Mouse (Mus musculus): ENCODE results near the gene Ddx31. TPM values are rescaled to one million over a fixed set of nuclear protein-coding genes. Genes with fewer than 3 reads are reported as not detected.

The Ddx31 gene
- 6.6 and 7.6 TPM in 2 replicates for polyA plus RNA-seq (2012; rRNA removed)

- peak; percentile 80 to 95 for DNase-seq (ENCODE audit: extremely low spot score in 1 of 2, low spot score in 1 of 2)
Observed at GRCm38 (mm10) chr2:28840222-28840951, at the start of gene Ddx31, which contains the start of gene Gtf3c4. TSS of gene Ddx31 (plus strand) at chr2:28840406. TSS of gene Gtf3c4 (minus strand) at chr2:28840360.

DNA sequence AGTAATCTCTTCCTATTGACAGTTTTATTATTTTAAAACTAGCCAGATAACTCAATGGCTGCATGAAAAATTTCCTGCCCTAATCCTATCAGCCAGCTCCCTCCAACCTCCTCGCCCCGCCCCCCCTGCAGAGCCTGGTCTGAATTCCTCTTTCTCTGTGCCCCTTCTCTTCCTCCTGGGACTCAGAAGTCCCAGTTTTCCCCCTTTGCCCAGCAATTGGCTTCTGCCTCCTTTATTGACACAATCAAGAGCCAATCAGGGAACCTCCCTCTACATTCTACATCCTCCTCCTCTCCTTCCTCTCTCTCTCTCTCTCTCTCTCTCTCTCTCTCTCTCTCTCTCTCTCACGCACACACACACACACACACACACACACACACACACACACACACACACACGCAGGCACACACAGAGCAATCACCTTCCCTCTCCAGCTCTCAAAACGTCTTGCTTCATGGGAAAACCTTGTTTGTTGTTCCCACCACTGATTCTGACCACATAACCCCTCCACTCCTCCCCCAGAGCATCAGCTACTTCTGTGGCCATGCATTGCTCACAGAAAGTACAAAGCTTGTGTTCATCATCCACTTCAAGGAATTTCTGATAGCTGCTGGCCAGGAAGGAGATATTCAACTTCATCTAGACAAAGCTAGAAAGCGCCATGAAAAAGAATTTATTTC, 47.1 kb upstream of the Ddx31 start:
- DNase-seq (ENCODE audit: extremely low spot score in 1 of 2, low spot score in 1 of 2), result peak in 1 of 2 experiments; percentile 31

DNA sequence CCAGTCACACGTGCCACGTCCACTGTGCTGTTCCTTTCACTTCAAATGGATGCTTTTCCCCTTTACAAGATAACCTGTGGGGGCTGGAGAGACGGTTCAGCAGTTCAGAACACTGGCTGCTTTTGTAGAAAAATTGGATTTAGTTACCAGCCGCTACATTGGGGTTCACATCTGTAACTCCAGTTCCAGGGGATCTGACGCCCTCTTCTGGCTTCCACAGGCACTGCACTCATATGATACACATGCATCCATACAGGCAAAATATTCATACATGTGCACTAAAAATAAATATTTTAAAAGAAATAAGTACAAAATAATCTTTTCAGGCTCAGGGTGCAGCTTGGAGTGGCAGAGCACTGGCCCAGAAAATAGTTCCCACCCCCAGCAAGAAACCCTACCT, 45.6 kb upstream of the Ddx31 start:
- DNase-seq (ENCODE audit: extremely low spot score in 1 of 2, low spot score in 1 of 2), result no peak

GRCm38 (mm10) chr2:28796298-28796697, 43.9 kb upstream of the Ddx31 start:
- DNase-seq (ENCODE audit: extremely low spot score in 1 of 2, low spot score in 1 of 2), result no peak

DNA sequence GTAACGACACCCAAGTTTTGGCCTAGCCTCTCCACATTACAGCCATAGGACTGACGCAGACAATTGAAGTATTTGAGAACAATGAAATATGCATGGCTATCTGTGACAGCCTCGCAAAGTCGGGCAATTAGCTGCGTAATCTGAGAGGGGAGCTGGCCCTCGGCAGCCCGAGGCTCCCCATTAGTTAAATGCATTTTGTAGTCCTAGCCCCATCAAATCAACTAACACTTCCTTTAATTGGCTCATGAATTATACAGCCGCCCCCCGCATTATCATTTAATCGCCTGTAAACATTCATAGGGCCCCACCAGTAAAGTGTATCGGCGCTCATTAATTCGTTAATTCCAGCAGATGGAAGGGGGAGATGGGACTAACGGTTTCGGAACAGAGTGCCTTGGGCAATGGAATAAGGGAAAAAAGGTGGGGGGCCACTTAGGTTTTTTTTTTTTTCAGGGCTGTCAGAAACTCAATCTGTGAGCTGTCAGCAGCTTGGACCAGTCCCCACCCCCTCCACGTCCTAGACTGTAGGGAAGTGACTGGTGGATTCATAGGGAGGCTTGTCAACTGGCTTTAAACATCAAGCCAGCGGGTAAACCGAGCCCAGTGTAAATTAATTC, 42.6 kb upstream of the Ddx31 start:
- no peak for DNase-seq (ENCODE audit: extremely low spot score in 1 of 2, low spot score in 1 of 2)

DNA sequence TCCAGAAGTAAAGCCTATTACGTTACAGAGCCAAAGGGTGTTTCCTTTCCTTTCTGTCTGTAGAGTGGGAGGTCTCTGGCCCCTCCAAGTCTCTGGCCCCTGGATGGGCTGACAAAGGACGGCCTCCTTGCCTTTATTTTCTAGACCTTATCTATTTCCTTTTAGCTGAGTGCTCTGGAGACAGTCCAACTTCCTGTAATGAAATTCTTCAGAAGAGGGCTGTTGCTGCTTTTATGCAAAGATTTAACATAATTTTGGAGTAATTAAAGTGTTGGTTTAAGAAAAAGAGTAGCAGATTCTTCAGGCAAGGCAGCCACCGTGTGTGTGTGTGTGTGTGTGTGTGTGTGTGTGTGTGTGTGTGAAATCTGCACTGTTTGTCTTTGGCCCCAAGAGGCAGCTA, 41.8 kb upstream of the Ddx31 start:
- DNase-seq (ENCODE audit: extremely low spot score in 1 of 2, low spot score in 1 of 2), result no peak

- DNase-seq (ENCODE audit: extremely low spot score in 1 of 2, low spot score in 1 of 2), result no peak
Observed at GRCm38 (mm10) chr2:28799575-28799974, 40.6 kb upstream of the Ddx31 start.

- DNase-seq (ENCODE audit: extremely low spot score in 1 of 2, low spot score in 1 of 2), result peak in 1 of 2 experiments; percentile 13
Observed at GRCm38 (mm10) chr2:28803406-28803805, 36.8 kb upstream of the Ddx31 start.

DNA sequence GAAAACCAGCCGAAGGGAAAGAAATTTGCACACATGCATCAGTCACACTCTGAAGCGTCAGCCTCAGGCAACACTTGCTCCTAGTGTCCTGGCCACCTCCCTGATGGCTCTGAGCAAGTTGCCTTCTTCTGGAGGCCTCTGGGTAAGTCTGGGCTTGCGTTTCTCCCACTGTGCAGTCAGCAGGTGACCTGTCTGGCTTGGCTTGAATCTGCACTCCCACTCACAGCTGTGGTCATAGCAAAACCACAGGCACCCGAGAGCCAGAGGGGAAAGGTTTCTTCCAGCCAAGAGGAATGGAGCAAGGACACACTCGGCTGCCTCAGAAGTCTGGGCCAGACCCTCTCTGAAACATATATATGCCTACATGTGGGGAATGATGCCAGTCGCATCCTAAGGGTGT, 31.4 kb upstream of the Ddx31 start:
- DNase-seq (ENCODE audit: extremely low spot score in 1 of 2, low spot score in 1 of 2), result no peak

DNA sequence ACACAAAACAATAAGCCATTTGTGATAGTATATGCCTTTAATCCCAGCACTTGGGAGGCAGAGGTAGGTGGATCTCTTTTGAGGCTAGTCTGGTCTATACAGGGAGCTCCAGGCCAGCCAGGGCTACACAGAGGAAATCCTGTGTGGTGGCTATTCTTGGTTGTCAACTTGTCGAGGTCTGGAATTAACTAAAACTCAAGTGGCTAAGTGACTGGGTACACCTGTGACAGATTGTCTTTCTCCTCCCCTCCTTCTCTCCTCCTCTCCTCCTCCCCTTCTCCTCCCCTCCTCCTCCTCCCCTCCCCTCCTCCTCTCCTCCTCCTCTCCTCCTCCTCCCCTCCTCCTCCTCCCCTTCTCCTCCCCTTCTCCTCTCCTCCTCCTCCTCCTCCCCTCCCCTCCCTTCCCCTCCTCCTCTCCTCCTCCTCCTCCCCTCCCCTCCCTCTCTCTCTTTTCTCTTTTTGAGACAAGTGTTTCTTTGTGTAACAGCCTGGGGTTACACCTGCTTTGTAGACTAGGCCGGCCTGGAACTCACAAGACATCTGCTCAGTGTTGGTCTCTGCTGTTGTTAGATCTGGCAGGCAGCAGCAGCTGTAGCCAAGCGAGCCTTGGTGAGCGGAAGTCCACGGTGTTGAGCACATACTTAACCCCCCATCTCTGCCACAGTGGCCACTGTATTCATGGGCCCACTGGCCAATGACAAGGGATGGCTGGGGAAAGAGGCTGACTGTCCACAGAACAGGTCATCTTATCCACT, 29.8 kb upstream of the Ddx31 start:
- DNase-seq (ENCODE audit: extremely low spot score in 1 of 2, low spot score in 1 of 2), result no peak

GRCm38 (mm10) chr2:28818866-28819265, 21.3 kb upstream of the Ddx31 start:
- DNase-seq (ENCODE audit: extremely low spot score in 1 of 2, low spot score in 1 of 2), result peak; percentile 8 to 40

DNA sequence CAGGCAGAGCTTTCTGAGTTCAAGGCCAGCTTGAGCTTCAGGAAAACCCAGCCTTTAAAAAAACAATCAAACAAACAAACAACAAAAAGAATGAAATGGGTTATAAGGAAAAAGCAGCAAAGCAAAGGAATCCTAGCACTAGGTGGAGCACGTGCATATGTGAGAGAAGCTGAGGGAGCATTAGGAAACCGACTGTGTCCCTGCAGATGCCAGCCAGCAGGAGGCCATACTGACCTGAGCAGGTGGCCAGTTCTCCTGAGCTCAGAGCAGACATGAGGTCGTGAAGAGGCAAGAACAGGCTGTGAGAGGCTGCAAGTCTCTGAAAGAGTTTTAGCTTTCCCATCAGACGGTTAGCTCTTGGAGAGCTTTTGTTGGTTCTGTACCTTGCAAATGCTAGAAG, 10.9 kb upstream of the Ddx31 start:
- DNase-seq (ENCODE audit: extremely low spot score in 1 of 2, low spot score in 1 of 2), result no peak

GRCm38 (mm10) chr2:28836181-28836940, 3.8 kb upstream of the Ddx31 start:
- DNase-seq (ENCODE audit: extremely low spot score in 1 of 2, low spot score in 1 of 2), result peak in 1 of 2 experiments; percentile 34

GRCm38 (mm10) chr2:28839501-28840221, 545 bp upstream of the Ddx31 start:
- peak in 1 of 2 experiments; percentile 17 for DNase-seq (ENCODE audit: extremely low spot score in 1 of 2, low spot score in 1 of 2)

DNA sequence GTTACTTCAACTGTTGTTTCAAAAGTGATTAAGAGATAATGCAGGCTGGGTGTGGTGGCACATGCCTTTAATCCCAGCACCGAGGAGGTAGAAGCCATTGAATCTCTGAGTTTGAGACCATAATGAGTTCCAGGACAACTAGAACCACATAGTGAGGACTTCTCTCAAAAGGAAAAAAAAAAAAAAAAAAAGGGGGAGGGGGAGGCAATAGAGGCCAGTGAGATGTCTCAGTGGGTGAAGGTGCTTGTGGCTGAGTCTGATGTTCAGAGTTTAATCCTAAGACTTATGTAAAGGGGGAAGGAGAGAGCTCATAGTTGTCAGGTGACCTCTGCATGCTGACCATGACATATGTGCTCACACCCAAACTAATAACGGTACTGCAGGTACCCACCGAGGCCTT, 1.8 kb downstream of the Ddx31 start:
- DNase-seq (ENCODE audit: extremely low spot score in 1 of 2, low spot score in 1 of 2), result no peak

DNA sequence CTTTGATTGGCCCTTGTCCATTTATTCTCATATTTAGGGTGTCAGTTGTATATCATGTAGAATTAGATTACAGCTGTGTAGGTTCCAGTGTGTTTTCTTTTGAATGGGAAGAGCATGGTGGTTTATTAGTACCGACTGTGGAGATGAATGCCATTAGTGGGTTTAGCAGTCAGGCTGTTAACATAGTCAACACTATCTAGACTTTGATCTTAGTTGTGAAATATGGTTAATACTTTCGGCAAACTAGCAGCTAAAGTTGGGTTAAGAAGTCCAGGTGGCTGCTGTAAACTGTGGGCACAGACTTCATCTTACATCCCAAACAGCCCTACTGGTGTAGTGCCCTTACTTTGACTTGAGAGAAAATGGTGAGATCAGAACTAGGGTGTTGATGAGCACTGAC, 8.7 kb downstream of the Ddx31 start:
- no peak for DNase-seq (ENCODE audit: extremely low spot score in 1 of 2, low spot score in 1 of 2)

DNA sequence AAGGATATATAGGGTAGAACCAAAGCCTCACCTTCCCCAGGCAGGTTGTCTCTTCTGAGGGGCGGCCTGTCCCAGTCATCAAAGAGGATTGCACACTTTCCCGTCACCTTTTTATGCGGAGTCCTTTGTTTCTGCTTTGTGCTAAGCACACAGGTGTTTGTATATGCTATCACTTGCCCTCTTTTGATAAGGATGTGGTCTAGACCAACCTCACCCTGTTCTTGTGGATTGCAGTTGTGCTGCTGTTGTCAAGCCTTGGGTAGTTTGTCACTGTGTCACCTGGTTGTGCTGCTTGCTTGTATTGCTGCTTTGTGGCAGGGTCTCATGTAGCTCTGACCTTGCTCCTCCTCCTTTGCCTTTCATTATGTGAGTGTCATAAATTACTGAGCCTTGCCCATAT, 12.4 kb downstream of the Ddx31 start:
- no peak for DNase-seq (ENCODE audit: extremely low spot score in 1 of 2, low spot score in 1 of 2)

- DNase-seq (ENCODE audit: extremely low spot score in 1 of 2, low spot score in 1 of 2), result no peak
Observed at GRCm38 (mm10) chr2:28855773-28856172, 15.6 kb downstream of the Ddx31 start.

GRCm38 (mm10) chr2:28859303-28859702, 19.1 kb downstream of the Ddx31 start:
- no peak for DNase-seq (ENCODE audit: extremely low spot score in 1 of 2, low spot score in 1 of 2)
